Mouse (Mus musculus) neural tube, embryonic 14.5 days (tissue): Measurements from ENCODE around the gene Olfr313. TPM values are rescaled to one million over a fixed set of nuclear protein-coding genes. Genes with fewer than 3 reads are reported as not detected.
"Not testable (repeated sequence)": the region's sequence is repeated elsewhere in the genome, so short reads cannot be mapped to it uniquely, and the experiment has no call there.

Experiments
- ATAC-seq: fragments of 200-750 bp; cut with Nextera tagmentation; 2 replicates; pipeline ENCODE4 v1.8.0; 2017; ENCODE audit warnings: low read depth, mild to moderate bottlenecking, moderate TSS enrichment, moderate library complexity
- H3K27ac ChIP-seq: fragments of 300-500 bp; sonication (generic); 2 replicates; pipeline ENCODE4 v1.5.1; 2014; ENCODE audit warnings: low read depth, mild to moderate bottlenecking, control low read depth, low read length, moderate library complexity, mixed read lengths
- H3K27me3 ChIP-seq: fragments of 300-500 bp; sonication (generic); 2 replicates; pipeline ENCODE4 v1.6.1; 2014; ENCODE audit warnings: low read length; ENCODE audit not compliant: control insufficient read depth, insufficient read depth
- H3K36me3 ChIP-seq: fragments of 300-500 bp; sonication (generic); 2 replicates; pipeline ENCODE4 v1.6.1; 2014; ENCODE audit warnings: low read length, mixed read lengths; ENCODE audit not compliant: control insufficient read depth, insufficient read depth
- H3K4me1 ChIP-seq: fragments of 300-500 bp; sonication (generic); 2 replicates; pipeline ENCODE4 v1.6.1; 2014; ENCODE audit warnings: low read length; ENCODE audit not compliant: control insufficient read depth, insufficient read depth
- H3K4me2 ChIP-seq: fragments of 300-500 bp; sonication (generic); 2 replicates; pipeline ENCODE4 v1.6.1; 2014; ENCODE audit warnings: mild to moderate bottlenecking, low read depth, low read length, control low read depth
- H3K4me3 ChIP-seq: fragments of 300-500 bp; sonication (generic); 2 replicates; pipeline ENCODE4 v1.5.1; 2014; ENCODE audit warnings: low read depth, low read length, control low read depth, mixed read lengths
- H3K9ac ChIP-seq: fragments of 300-500 bp; sonication (generic); replicated peaks from 2 replicates; pipeline ENCODE4 v1.6.1; 2014; ENCODE audit warnings: low read depth, mild to moderate bottlenecking, control low read depth, low read length, mixed read lengths
- H3K9me3 ChIP-seq: fragments of 300-500 bp; sonication (generic); 2 replicates; pipeline ENCODE4 v1.6.1; 2016; ENCODE audit warnings: low read length; ENCODE audit not compliant: control insufficient read depth
- WGBS: fragments of 180-500 bp; shearing (Covaris S2); extraction: QIAGEN DNeasy Blood & Tissue Kit; methylation state at CpG from one replicate; pipeline ENCODE4 v1.1.7; 2014; 5-methylcytosine and 5-hydroxymethylcytosine counted together
- polyA plus RNA-seq: library from polyadenylated mRNA; unstranded; fragments of >200 nt; fragmentation: Nextera tagmentation; extraction: Ambion mirVana; gene quantifications from 2 replicates; pipeline ENCODE4 v1.2.1, GENCODE M21; 2014

The Olfr313 gene
- polyA plus RNA-seq, 1 experiment from 2014 or later = not detected

DNA sequence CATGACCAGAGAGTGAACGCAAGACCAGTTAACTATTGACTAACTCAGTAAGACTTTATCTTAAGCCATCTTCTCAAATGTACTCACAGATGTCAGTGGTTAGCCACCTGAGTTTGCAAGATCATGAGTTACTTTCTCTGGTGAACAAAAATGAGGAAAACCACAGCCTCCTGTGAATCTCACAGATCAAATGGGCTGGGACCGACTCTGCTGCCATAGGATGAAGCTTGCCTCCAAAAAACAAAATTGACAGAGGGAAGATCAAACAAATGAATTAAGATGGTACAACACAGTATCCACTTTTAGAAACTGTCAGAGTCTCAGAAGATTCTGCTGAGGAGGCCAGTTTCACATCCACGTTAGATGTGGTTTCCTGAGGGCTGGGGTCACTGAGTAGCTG is 15.0 kb downstream of the Olfr313 start:
- 84% methylated on average over 3 of the region's 3 CpGs for WGBS
- no peaks in the 10 kb centered on the region for H3K9me3 ChIP-seq
- no peak for ATAC-seq
- no peak overlapping the region for H3K4me3 ChIP-seq
- no peak overlapping the region for H3K27ac ChIP-seq
- no peak overlapping the region for H3K9ac ChIP-seq
- no peaks in the 10 kb centered on the region for H3K27me3 ChIP-seq
- H3K4me1 ChIP-seq = no peaks in the 10 kb centered on the region
- H3K4me2 ChIP-seq = no peak overlapping the region
- no peaks in the 10 kb centered on the region for H3K36me3 ChIP-seq

DNA sequence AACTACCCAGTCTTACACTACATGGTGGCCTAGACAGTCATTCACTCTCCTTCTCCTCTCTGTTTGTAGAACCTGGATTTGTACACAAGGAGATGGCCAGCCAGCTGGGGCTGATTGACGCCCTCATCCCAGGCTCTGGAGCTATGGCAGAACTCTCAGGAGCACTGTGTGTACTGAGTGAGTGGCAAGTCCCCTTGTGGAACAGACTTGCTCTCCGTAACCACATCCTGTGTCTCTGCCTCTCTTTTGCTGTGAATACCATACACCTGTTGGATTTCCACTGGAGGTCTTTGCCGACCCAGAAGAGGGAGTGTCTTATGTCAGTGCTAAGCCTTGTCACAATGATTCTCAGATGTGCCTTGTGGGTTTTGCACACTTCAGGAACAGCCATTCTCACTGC is 17.7 kb downstream of the Olfr313 start:
- ATAC-seq, H3K9me3 ChIP-seq, H3K4me3 ChIP-seq, H3K4me2 ChIP-seq, H3K27me3 ChIP-seq, H3K36me3 ChIP-seq, H3K4me1 ChIP-seq, H3K9ac ChIP-seq, H3K27ac ChIP-seq: not testable (repeated sequence)
- 91% methylated on average over 3 of the region's 3 CpGs for WGBS

DNA sequence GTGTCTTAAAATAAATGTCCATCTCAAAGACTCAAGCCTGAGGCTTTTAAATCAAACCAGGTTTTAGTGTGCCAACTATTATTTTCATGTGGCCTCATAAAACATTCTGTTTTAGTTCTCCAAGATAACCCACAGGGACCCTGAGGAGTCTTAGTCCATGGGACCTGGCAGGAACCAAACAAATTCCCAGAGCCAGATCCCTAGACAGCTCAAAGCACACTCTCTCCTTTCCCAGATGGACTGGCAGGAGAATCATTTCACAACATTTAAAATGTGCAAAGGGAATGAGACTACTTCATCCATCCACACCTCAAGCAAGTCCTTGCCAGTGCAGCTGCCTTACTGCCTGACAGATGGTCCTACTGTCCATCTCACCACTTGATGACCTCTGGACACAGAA is 24.2 kb downstream of the Olfr313 start, which contains the start of gene Olfr311:
Olfr311 (plus strand) TSS at position 301 of the 400 bp plus-strand sequence.
- not testable (repeated sequence) for H3K9ac ChIP-seq, H3K27ac ChIP-seq, H3K27me3 ChIP-seq, H3K9me3 ChIP-seq, ATAC-seq, H3K4me3 ChIP-seq, H3K36me3 ChIP-seq, H3K4me2 ChIP-seq, H3K4me1 ChIP-seq

GRCm38 (mm10) chr11:58846919-58847461 is 32.2 kb downstream of the Olfr313 start, which contains the start of gene Gm12258:
Gene Gm12258 (plus strand): TSS chr11:58847158.
- Histone ChIP-seq H3K36me3 (peaks cover 10% of the 10 kb centered on the region; the same call in 1 of the 2 replicates), H3K27me3 (no peaks in the 10 kb centered on the region), H3K4me1 (peaks cover 6% of the 10 kb centered on the region), H3K9ac (peak within 1 kb of the TSS; percentile 67), H3K27ac (peak within 1 kb of the TSS; percentile 62), H3K4me3 (peak within 1 kb of the TSS; percentile 48), H3K4me2 (peak within 1 kb of the TSS; percentile 81), H3K9me3 (no peaks in the 10 kb centered on the region)
- under 1% methylated on average over 24 of the region's 24 CpGs for WGBS
- peak; percentile 100 for ATAC-seq

GRCm38 (mm10) chr11:58847636-58848035 is 32.8 kb downstream of the Olfr313 start:
- peak overlapping the region; percentile 48 for H3K4me3 ChIP-seq
- H3K4me1 ChIP-seq = peaks cover 6% of the 10 kb centered on the region
- H3K36me3 ChIP-seq = peaks cover 14% of the 10 kb centered on the region; the same call in 1 of the 2 replicates
- no peaks in the 10 kb centered on the region for H3K27me3 ChIP-seq
- peak overlapping the region; percentile 62; the same call in 1 of the 2 replicates for H3K27ac ChIP-seq
- H3K9me3 ChIP-seq = no peaks in the 10 kb centered on the region
- WGBS = 45% methylated on average over 9 of the region's 9 CpGs
- peak overlapping the region; percentile 67 for H3K9ac ChIP-seq
- ATAC-seq = no peak; the same call in 1 of the 2 replicates
- peak overlapping the region; percentile 81 for H3K4me2 ChIP-seq

DNA sequence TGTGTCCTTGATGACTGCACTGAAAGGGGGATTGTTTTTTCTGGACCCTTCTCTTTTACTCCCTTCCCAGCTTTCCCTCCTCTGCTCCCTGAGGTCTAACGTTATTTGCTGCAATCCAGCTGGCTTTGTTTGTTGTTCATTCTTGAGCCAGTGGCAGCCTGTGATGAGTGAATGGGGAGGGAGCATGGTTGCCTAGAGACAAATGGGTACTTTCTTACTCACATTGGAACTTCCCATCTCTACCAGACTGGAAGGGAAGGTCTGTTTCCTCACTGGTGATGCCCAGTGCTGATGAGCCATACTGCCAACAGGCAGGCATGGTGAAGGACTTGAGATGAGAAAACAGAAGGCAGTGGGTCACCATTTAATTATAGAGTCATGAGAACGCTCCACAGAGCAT is 34.9 kb downstream of the Olfr313 start:
- Histone ChIP-seq H3K4me1 (peaks cover 6% of the 10 kb centered on the region), H3K9ac (no peak overlapping the region), H3K27me3 (no peaks in the 10 kb centered on the region), H3K36me3 (peaks cover 25% of the 10 kb centered on the region; the same call in 1 of the 2 replicates), H3K9me3 (no peaks in the 10 kb centered on the region), H3K4me3 (no peak overlapping the region), H3K27ac (no peak overlapping the region), H3K4me2 (no peak overlapping the region)
- WGBS = 61% methylated on average over 2 of the region's 2 CpGs
- no peak for ATAC-seq

DNA sequence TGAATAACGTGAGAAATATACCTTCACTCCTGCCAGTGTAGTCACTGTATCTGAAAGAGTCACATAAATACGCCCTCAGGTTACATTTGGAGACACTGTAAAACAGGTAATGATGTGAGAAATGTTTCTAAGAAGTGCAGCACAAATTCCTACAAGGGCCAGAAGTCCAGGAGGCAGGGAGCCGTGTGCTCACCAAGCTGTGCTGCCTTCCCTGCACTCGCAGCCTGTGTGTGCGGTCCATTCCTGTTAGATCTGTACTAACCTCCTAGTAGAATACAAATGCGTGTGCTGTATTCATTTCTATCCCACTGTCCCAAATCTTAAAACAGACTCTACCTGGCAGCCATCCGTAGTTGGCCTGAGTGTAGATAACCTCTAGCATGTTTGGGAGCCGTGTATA is 45.9 kb downstream of the Olfr313 start:
- H3K9me3 ChIP-seq = peaks cover 11% of the 10 kb centered on the region
- 94% methylated on average over 8 of the region's 8 CpGs for WGBS
- H3K27ac ChIP-seq = no peak overlapping the region
- H3K4me1 ChIP-seq = no peaks in the 10 kb centered on the region
- no peak overlapping the region for H3K4me2 ChIP-seq
- H3K4me3 ChIP-seq = no peak overlapping the region
- ATAC-seq = no peak
- H3K27me3 ChIP-seq = no peaks in the 10 kb centered on the region
- H3K36me3 ChIP-seq = peaks cover 45% of the 10 kb centered on the region
- H3K9ac ChIP-seq = no peak overlapping the region

DNA sequence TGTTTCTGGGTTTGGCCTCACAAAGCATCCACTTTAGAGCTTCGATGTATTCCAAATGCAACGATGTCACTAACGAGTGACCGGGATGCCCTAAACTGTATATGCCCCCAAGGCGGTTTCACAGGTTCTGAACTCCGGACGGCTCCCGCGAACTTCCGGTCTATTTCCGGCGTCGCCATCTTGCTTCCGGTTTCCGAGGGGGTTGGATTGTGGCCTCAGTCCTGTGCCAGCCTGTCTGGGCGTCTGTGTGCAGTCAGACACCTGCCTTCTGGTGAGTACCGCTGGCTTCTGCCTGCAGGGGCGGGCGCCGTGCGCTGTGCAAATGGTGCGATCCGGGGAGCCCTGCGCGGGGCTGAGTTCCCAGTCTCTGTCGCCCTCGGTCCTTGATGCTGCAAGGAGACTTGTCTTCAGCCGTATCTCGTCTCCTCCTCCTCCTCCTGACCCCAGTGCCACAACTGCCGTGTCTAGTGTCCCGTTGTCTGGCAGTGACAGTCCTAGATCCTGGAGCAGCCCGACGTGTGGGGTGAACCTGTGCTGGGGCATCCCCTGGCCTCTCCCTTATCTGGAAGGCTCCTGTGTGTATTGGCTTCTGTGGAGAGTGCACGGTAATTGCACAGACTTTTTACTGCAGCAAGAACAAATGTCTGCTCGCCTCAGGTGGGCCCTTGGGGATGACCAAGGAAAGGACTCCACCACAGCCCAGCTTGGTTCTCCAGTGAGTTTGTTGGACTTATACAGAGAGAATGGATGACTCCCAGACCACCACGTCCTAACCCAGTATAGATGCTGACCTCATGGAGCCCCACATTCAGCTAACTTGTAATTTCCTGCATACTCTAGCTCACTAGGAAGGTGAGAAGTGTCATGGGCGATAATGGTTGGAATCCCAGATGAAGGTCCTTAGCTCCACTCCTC is 52.5 kb downstream of the Olfr313 start, which contains the start of gene 2810021J22Rik:
2810021J22Rik (plus strand) TSS at position 178 of the 915 bp plus-strand sequence.
- WGBS = 8% methylated on average over 37 of the region's 37 CpGs
- Histone ChIP-seq H3K36me3 (0 out of 2 replicates have a peak, but pooled peaks cover 3% of the 10 kb centered on the region), H3K27ac (peak within 1 kb of the TSS; percentile 87), H3K4me3 (peak within 1 kb of the TSS; percentile 70), H3K9ac (peak within 1 kb of the TSS; percentile 87), H3K4me2 (peak within 1 kb of the TSS; percentile 78), H3K4me1 (peaks cover 20% of the 10 kb centered on the region; the same call in 1 of the 2 replicates), H3K27me3 (no peaks in the 10 kb centered on the region), H3K9me3 (no peaks in the 10 kb centered on the region)
- ATAC-seq = peak; percentile 94

- WGBS = 65% methylated on average over 6 of the region's 6 CpGs
- H3K36me3 ChIP-seq = 0 out of 2 replicates have a peak, but pooled peaks cover 3% of the 10 kb centered on the region
- peak overlapping the region; percentile 70 for H3K4me3 ChIP-seq
- H3K27me3 ChIP-seq = no peaks in the 10 kb centered on the region
- ATAC-seq = no peak
- H3K9me3 ChIP-seq = no peaks in the 10 kb centered on the region
- H3K4me1 ChIP-seq = peaks cover 20% of the 10 kb centered on the region; the same call in 1 of the 2 replicates
- peak overlapping the region; percentile 78 for H3K4me2 ChIP-seq
- peak overlapping the region; percentile 87; the same call in 1 of the 2 replicates for H3K9ac ChIP-seq
- H3K27ac ChIP-seq = peak overlapping the region; percentile 87
Observed at GRCm38 (mm10) chr11:58867954-58868330, 53.1 kb downstream of the Olfr313 start.
